Mouse (Mus musculus) T-helper 1 cell (primary cell): ENCODE data around the gene Pecam1.
"Not testable (repeated sequence)": the region's sequence is repeated elsewhere in the genome, so short reads cannot be mapped to it uniquely, and the experiment has no call there.

Source experiments
- in situ Hi-C: fragments of 300-600 bp; cut with MboI, MseI; formaldehyde crosslinking; loops from one replicate; pipeline ENCODE4 v1.15.1; 2025; ENCODE audit warnings: high pct_unique_total_duplicates

Pecam1 gene

DNA sequence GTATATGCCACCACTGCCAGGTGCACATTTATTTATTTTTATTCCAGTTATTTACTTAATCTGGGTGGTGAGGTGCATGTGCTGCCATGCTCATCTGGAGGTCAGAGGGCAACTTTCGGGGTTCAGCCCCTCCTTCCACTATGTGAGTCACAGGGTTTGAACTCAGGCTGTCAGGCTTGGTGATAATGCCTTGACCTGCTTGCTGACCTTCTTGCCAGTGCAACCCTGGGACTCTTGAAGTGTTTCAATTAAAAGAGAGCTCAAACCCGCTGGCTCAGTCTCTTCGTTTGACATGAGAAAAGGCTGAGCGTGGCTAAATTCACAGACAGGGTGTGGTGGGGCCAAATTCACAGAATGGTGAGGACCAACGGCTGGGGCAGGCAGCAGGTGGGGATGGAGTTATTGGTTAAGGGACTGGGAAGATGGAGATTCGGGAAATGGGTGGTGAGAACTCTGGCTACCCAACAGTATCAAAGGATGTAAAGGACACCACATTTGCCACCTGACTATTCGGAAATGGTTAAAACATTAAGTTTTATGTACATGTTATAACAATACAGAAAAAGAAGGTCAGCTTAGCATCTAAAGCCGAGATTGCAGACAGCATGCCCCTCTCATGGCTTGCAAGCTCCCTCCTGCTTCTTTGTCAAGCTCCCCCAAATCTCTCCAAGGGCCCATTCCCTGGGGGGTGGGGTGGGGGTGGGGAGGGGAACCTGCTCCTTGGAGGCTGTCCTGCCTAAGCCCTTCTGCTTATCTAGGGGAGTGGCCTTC is 81.1 kb downstream of the Pecam1 start:
- in situ Hi-C loops: no loop called here

DNA sequence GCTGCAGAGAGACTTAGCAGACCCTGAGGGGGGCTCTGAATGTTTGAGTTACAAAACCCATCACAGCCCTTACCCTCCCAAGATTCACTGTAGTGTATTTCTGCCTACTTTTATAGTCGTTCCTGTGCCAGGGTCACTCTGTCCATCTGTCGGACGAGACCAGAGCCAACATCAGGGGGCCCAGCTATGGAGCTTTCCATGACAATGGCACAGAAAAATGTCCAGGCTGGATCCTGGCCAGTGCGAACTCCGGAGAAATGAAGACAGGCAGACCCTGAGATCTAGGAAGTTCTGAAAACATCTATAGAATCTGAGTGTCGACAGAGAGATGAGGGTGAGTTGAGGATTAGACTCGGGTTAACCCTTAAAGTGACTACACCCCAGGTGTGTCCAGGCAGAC is 82.1 kb downstream of the Pecam1 start:
- in situ Hi-C loops: no loop called here

DNA sequence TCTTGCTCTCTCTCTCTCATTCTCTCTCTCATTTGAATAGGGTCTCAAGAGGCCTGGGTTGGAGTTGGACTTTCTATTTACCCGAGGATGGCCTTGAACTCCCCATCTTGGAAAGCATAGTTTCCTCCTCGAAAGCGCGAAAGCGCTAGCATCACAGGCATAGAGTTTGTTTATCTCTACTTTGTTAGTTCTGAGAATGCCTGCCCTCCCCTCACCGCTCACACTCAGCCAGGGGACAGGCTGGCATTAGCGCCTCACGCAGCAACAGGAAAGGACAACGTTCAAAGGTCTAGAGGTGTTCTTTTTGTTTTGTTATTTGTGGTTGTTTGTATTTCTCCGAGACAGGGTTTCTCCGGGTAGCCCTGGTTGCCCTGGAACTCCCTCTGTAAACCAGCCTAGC is 82.6 kb downstream of the Pecam1 start:
- in situ Hi-C loops: no loop called here

DNA sequence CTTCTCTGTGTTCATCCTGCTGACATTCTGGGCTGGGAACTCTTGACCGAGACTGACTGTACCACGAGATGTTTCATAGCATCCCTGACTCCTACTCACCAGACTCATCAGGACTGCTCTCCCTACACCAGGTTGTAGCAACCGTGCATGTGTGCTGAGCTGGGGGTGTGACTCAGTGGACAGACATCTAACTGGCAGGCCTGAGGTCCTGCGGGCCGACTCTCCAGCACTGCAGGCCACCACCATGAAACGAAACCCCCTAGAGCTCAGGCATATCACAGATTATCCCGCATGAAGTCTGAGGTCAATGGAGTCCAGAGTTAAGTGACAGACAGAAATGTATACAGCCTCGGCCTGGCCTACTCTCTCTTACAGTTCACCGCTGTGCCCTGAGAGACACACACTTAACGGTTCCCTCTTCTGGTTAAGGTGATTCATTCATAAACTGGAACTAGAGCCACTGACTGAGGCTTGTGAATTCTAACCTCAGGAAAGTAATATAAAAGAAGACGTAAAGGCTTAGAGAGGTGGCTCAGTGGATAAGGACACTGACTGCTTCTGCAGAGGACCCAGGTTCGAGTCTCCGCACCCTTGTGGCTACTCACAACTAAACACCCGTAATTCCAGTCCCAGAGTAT is 83.8 kb downstream of the Pecam1 start:
- in situ Hi-C loops: no loop called here

DNA sequence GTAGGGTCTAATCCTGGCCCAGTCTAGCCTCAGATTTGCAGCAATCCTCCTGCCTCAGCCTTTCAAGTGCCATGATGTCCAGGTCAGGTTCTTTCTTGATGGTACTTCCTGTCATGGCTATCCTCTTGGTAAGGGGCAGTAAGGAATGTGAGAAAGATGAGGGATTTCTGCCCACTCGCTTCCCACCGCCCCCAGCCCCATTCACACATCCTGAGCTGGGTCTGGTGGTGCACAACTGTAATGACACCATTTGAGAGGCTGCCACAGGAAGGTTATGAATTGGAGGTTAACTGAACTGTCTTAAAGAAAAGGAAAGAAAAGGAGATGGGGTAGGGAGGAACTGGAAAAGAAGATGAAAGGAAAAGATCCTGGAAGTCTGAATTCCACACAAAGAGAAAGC is 84.6 kb downstream of the Pecam1 start:
- in situ Hi-C loops: no loop called here

DNA sequence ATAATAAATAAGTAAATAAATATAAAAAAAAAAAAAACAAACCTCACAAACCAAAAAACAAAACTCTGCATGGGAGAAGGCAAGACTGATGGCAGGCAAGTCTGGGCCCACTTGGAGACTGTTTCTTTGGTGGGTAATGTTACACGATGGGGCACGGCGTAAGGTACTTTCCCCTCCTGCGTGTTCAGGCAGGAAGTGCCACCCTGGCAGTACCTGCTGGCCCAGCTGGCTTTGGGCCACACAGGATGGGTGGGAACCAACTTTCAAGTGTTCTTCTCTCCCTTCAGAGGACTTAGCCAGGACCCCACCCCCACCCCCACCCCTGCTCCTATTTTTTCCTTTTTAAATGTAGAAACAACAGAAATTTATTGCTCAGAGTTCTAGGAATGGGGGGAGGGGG is 85.1 kb downstream of the Pecam1 start:
- in situ Hi-C loops: no loop called here

DNA sequence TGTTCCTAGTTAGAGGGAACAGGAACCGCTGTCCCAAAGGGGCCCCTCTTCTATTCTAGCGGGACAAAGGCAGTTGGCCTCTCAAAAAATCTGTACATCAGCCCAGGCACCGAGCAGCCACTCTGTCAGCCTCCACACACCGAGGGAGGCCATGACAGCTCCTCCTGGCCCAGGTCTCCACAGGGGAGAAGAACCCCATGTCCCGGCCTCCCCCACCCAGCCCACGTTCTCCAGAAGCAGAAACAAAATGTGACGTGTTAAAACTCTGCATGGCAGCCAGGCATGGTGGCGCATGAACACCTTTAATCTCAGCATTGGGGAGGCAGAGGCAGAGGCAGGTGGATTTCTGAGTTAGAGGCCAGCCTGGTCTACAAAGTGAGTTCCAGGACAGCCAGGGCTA is 85.7 kb downstream of the Pecam1 start:
- in situ Hi-C loops: no loop called here

DNA sequence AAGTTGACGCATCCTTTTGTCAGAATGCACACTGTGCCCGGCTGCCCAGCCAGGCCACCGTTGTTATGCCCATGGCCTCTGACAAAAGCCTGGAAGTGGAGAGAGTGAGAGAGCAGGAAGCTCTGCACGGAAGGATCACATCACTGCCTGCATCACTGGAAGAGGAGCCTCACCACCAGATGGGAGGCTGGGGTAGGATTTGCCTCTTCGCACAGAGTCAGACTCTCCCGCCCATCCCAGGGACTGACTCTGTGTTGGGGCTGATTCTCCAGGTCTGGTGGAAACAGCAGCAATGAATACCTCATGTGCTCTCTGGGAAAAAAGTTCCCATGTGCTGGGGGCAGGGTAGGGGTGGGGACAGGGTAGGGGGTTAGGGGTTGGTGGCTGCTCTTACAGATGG is 86.6 kb downstream of the Pecam1 start:
- in situ Hi-C loops: no loop called here

DNA sequence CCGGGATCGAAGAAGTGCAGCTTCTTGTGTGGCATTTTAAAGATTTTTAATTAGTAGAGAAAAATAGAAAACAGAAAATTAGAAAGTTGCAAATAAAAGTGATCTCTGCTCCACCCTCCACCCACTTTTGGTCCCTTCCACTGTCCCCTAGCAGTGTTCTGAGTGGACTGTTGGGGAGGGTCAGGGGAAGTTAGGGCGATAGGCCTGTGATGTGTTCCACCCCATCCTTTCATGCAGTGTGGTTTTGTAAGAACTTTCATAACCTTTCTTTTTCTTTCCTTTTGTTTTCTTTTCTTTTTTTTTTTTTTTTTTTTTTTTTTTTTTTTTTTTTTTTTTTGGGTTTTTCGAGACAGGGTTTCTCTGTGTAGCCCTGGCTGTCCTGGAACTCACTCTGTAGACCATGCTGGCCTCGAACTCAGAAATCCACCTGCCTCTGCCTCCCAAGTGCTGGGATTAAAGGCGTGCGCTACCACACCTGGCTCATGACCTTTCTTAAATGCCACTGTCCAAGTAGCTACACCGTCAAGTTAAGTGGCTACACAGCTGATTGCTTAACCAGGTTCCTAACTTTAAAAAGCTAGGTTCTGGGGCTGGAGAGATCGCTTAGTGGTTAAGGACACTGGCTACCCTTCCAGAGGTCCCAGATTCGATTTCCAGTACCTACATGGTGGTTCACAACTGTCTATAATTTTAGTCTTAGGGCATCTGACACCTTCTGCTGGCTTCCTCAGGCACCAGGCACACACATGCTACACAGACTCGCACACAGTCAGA is 87.6 kb downstream of the Pecam1 start:
- in situ Hi-C loops: no loop called here

DNA sequence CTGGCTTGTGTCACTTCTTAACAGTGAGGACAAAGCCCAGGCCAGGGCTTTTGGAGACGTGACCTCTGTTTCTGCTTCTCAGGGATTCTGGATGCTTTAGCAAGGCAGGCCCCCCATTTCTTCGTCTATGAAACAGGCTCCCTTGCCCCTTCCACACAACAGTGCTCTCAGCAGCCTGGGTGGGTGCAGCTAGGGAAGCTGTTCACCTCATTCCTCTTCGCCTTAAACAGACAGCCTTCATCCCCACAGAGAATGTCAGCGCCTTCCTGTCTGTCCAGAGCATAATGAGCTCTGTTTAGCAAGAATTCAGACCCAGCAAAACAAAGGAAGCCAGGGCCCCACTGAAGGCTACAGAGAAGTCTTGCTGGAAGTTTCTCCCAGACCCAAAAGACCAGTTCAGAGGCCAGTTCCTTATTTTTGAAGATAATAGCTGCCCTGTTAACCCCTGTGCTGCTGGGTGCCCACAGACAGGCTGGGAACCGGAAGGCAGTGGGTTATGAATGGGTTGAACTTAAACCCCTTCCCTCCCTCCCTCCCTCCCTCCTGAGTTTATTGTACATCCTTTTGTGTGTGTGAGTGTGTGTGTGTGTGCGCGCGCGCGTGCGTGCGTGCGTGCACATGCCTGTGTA is 89.9 kb downstream of the Pecam1 start:
- in situ Hi-C loops: no loop called here

DNA sequence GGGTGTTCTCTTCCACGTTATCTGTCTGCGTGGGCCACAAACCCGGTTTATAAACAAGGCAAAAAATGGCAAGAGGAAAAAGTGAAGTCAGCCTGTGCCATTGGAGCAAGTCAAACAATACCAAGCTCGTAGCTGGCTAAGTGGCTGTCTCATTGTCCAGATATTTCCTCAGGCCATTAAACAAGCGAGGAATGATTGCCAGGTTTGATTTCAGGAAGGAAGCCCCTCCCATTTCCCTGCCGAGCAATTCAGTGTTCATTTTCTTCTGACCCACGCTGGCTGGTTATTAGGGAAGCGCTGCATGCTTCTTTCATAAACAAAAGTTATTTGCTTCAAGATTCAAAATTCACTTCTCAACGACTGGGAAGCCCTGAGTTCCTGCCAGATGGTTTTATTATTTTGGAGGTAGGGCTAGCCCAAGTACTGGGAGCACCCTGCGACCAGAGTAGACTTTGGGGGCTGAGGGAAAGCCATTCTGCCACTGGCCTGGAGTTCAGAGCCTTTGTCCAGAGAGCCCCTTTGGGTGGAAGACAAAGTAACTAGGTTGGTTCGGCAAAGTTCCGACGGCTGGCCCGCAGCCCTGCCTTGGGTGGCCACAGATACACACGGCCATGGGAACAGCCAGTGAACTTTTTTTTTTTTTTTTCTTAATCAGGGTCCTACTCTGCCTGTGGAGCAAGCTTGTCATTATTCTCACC is 90.7 kb downstream of the Pecam1 start:
- in situ Hi-C loops: no loop called here

DNA sequence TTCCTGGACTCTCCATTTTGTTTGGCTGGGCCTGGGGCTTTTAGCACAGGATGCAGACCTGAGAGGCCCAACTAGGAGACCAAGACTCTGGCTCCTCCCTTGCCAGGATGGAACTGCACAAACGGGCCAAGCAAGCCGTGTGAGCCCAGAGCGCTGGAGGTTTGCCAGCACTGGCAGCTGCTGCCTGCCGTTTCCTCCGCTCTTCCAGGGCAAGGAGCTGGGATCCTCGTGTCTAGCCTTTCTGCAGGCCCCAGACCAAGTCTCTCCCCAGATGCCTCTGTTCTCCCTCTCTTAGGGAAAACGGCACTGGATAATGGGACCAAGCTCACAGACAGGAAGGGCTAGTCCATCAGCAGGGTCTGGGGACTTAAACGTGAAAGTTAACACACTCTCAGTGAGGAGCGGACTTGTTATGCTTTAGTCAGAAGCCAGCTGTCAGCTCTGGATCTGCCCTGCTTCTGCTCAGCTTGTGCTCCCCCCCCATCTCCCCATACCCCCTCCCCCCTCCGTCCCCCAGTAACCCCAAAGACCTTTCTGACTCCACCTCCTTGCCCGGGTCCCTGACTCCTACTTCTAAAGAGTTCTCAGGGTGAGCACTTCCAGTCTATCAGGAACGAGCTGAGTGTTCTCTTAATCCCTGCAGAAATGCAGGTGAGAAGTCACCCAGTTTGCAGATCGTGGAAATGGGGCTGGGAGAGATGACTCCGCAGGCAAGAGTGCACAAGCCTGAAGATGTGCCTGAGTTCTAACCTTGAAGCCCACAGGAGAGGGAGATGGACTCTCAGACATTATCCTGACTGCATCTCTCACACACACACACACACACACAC is 92.2 kb downstream of the Pecam1 start:
- in situ Hi-C loops: no loop called here

DNA sequence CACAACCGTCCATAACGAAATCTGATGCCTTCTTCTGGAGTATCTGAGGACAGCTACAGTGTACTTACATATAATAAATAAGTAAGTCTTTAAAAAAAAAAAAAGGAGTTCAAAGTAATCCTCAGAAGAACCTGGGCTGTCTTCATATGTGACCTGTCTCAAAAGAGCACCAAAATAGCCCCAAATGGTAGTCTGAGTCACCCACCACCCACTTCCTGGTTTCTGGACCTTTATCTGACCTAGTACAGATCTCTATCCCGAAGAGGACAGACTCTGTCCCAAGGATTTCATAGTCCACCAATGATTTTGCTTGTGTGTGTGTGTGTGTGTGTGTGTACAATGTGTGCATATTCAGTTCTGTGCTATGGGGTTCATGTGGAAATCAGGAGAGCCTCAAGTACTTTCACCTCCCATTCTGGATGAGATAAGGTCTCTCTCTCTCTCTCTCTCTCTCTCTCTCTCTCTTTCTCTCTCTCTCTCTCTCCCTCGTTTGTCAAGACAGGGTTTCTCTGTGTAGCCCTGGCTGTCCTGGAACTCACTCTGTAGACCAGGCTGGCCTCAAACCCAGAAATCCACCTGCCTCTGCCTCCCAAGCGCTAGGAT is 93.4 kb downstream of the Pecam1 start:
- in situ Hi-C loops: not testable (repeated sequence)

DNA sequence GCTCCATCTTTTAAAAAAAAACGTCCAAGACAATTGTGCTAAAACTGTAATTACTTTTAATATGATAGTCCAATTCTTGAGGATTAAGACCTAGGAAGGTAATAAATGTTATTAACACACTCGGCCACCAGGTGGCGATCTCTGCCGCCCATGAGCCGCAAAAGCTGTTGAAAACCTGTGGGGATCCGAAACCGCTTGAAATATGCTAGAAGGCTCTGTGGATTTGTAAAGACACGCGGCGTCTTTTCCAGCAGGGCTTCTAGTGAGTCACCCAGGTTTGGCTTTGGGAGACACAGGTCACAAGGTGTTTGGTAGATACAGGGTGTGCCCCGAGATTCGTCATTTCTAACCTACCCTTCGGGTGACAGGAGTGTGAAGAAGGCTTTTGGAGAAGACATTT is 102.1 kb downstream of the Pecam1 start:
- in situ Hi-C loops: loop anchor here (5.0 kb wide), 1 partner anchor 94 kb away; no protein-coding TSS in a partner anchor

DNA sequence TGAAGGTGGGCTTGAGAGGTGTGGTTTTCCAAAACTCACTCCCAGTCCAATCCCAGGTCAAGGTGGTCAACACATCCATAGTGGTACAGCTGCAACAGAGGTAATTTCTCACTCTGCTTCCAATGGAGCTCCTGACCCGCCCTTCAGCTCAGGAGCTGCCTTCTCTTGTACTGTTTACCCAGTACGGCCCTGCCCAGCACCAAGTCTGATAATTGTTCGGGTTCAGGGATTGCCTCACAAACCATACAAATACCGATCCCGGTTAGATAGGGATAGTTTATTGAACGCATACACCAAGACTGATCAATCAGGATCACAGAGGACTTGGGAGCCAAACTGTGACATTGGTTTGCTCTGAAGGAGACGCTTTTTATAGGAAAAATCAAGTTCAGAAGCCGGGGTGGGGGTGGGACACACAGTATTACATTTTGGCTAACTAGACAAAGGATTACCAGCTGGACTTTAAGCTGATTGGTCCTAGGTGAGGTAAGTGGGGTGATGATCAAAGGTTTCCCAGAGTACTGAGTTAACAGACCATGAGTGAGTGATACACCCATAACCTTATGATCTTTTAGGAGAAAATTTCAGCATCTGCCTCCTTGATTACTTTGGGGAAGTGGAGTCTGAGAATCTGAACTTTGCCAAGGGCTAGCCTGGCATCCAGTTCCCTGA is 107.3 kb downstream of the Pecam1 start:
- in situ Hi-C loops: no loop called here

DNA sequence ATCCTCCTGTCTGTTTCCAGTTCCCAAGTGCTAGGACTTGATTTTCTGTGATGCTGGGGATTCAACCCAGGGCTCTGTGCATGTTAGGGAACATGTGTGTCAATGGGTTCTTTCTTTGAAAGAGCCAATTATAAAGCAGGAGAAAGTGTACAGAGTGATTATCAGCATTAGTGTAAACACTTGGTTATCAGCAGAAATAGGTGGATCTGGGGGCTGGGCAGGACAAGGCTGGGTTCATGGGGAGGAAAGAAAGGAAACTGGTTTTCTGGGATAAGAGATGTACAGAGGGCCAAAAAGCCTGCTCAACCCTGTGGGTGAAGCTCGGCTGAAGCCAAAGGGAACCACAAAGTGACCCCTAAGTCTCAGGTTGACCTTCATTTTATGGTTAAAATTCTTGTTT is 108.8 kb downstream of the Pecam1 start:
- in situ Hi-C loops: no loop called here

DNA sequence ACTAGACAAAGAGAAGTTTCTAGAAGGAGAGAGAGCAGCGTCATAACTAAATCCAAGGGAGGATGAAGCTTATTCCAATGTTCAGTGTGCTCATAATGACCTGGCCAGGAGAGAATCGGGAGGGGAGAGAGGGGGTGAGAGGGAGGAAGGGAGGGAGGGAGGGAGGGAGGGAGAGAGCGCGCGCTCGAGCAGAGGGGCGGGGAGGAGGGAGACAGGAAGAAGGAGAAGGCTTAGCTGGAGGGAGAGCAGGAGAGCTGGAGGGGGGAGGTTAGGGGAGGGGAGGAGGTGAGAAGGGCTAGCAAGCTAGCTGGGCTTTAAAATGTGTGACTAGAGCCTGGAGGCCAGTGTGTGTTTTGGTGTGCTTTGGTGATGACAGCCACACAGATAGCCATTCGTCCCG is 110.4 kb downstream of the Pecam1 start:
- in situ Hi-C loops: no loop called here

DNA sequence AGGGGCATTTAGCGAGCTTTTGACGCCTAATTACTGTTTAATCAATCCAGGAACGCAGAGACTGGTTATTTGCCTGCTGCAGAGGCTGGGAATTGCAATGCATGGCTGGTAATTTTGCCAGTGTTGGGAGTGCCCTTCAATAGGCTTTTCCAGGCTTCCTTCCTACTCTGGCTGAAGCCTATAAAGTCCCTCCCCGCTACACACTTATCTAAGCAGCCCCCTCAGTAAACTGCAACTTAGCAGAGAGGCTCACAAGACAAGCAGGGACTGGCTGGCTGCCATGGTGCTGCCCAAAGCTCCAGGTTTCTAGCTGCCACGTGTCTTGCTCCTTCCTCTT is 111.1 kb downstream of the Pecam1 start:
- in situ Hi-C loops: no loop called here

DNA sequence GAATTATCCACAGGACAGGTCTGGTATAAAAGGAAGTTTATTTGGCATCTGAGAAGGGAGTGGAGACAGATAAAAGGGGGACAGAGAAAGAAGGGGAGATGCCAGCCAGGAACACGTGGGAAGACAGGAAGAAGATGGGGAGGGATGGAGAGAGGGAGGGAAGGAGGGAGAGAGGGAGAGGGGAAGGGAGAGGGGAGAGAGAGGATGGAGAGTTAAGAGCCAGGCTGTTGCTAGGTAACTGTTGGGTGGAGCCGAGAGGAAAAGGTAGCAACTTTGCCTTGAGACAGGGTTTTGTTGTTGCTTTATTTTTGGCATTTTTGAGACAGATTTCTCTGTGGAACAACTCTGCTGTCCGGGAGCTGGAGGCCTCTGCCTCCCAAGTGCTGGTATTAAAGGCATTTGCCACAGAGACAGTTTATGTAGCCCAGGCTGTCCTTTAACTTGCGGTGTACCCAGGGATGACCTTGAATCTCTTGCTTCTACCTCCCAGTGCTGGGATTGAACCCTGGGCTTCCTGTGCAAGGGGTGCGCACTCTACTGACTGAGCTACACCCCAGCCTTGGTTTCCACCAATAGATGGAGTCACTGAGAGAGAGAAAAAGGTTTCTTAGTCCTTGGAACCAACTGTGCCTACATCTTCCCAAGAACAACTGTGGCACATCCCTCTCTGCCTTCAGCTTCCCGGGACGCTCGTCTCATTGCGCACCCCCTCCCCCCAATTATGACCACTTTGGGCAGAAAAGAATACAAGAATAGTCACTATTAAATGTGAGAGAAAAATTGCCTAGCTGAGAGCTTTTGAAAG is 111.7 kb downstream of the Pecam1 start:
- in situ Hi-C loops: no loop called here
